Mouse (Mus musculus) adrenal gland, postnatal 0 days (tissue): ENCODE data around the gene Etfbkmt. TPM values are rescaled to one million over a fixed set of nuclear protein-coding genes. Genes with fewer than 3 reads are reported as not detected.

Experiments
- polyA plus RNA-seq: library from polyadenylated mRNA; unstranded; fragments of >200 nt; fragmentation: Nextera tagmentation; extraction: Ambion mirVana; gene quantifications from 2 replicates; pipeline ENCODE4 v1.2.1, GENCODE M21; 2015

Gene Etfbkmt
- polyA plus RNA-seq = 34.5 and 39.9 TPM in 2 replicates

DNA sequence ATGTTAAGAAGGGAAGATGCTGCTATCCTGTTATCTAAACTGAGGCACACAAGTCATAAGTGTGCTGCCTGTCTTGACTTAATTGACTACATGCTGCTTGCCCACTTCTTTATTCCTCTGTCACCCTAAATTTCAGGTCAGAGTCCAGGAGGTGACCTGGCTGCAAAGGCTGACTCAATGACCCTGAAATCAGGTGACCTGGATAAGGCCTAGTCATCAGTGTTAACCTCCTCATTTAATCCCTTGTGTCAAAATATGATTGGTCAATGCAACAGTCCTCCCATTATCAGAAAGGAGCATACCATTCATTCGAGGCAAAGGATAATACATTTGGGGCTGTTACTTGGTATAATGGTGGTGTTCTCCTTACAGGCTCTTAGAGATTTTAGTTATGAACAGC is at the start of gene Etfbkmt:
TSS of gene Etfbkmt (plus strand) at position 379 of the 400 bp plus-strand sequence.

DNA sequence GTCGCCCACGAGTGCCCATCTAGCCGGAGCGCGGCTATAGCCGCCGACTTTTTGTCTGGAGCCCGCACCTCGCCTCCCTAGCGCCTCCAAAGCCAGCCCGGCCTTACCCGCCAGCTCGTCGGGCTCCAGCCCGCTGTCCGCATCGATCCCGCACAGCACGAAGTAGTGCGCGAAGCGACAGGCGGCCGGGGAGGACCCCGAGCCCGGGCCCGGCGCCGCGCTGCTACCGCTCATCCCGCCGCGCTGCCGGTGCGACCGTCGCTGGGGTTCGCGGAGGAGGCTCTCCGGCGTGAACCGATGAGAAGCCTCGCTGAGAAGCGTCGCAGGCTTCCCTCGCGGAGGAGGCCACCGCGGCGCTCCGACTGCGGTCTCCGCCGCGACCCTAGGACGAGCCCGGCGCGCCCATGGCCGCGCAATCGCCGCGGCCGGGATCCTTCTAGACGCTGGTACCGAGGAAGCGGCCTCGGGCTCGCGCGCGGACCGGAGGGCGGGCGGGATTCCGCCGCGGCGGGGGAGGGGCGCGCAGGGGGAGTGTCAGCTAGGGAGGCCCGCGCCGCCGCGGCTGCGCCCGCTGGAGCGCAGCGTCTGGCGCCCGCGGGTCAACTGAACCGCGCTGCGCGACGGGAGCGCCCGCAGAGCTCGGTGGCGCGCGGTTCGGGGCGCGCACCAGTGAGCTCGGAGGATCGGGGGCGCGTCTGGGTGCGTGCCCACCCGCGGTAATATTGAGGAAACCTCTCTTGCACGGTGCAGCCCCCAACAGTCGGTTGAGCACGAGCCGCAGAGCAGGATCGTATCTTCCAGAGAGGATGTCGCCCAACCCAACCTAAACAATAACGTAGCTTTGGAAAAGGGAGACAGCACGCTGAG is 38.3 kb upstream of the Etfbkmt start, which contains the start of gene Dennd5b:
TSS of gene Dennd5b (minus strand) at position 605 of the 867 bp plus-strand sequence.

DNA sequence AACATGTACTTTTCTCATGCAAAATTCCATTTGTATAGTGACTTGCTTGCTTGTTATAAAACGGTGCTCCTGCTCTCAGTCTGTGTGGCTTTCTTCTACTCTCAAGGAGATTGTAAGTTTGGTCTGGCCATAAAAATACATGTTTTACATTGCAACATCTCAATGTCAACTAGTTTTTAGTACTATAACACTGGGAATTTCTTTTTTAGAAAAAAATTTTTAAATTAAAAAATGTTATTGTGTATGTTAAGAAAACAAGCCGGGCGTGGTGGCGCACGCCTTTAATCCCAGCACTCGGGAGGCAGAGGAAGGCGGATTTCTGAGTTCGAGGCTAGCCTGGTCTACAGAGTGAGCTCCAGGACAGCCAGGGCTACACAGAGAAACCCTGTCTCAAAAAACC is 9.8 kb upstream of the Etfbkmt start, which contains the start of gene Gm10203:
TSS of gene Gm10203 (plus strand) at position 301 of the 400 bp plus-strand sequence.

DNA sequence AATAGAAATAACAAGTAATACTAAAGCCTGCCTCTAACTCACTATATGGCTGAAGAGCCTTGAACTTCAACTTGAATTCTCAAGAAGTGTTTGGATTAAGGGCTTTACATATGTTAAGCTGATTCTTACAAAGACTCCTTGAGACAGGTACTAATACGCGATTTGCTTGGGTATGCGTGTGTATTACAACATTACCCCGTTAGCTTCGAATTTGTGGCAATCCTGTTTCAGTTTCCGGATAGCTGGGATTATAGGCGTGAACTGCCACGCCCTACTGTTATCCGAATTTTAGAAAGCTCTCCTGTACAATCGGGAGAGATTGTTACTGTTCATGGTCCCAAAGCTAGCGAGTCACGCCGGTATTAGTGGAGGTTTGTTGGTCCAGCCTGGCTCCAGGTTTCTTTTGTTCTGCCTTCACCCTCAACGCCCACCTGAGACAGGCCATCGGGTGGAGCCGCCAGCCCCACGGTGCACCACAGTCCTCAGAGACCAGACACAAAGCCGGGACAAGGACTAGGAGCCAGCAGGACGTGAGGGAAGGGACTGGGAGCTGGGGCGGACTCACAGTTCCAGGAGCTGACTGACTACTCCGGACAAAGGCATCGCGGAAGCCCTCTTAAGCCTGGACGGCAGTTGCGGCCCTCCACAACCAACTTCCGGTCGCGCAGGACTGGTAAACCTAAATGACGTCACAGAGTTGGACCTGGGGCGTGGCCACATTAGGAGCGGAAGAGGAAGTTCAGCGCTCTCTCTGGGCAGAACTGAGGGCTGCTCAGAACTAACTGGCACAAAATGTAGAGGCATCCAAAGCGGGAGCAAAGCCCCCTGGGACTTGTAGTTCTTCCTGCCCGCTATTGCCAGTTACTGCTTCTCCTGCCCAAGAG is 48.6 kb downstream of the Etfbkmt start, which contains the start of gene Amn1:
TSS of gene Amn1 (minus strand) at position 672 of the 884 bp plus-strand sequence.

Other genes with a start within 250 kb of the Etfbkmt start
- gene Caprin2, start 243.6 kb upstream of the Etfbkmt start, polyA plus RNA-seq = 15.6 and 22.2 TPM in 2 replicates
- gene Sinhcaf, start 193.4 kb upstream of the Etfbkmt start, polyA plus RNA-seq = 25.1 and 50.9 TPM in 2 replicates
- 5.0 and 5.6 TPM in 2 replicates for gene Dennd5b, start 38.2 kb upstream of the Etfbkmt start, polyA plus RNA-seq
- gene Gm10203, start 9.7 kb upstream of the Etfbkmt start, polyA plus RNA-seq = not detected in 2 replicates
- 48.2 and 59.3 TPM in 2 replicates for gene Amn1, start 48.9 kb downstream of the Etfbkmt start, polyA plus RNA-seq
- gene Resf1, start 169.6 kb downstream of the Etfbkmt start, polyA plus RNA-seq = 39.9 and 44.4 TPM in 2 replicates